Mouse (Mus musculus) olfactory bulb, adult 2 months (tissue): ENCODE data around the gene Chac1.

Experiments used
- CTCF ChIP-seq: fragments of 200-500 bp; IDR thresholded peaks from 2 replicates; pipeline ENCODE4 v1.5.1; 2012; ENCODE audit warnings: low read depth, mild to moderate bottlenecking, low read length, moderate library complexity; ENCODE audit not compliant: insufficient read depth
- POLR2A ChIP-seq: fragments of 200-500 bp; IDR thresholded peaks from 2 replicates; pipeline ENCODE4 v1.6.1; 2012; ENCODE audit warnings: mild to moderate bottlenecking, low read depth, low read length, moderate library complexity; ENCODE audit not compliant: insufficient read depth

DNA sequence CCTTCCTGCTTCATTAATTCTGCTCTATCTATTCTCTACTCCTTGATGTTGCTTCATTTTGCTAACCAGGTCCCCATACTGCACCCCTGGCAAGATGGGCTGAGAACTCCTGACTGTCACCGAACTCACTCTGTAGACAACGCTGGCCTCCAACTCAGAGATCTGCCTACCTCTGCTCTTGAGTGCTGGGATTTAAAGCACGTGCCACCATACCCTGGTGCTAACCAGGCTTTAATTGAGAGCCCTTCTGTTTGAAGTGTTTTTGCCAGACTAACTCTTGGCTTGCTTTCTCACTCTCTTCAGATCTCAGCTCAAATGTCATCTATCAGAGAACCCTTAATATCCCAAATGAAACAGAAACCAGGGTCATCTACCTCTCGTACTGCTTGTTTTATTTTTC is 39.0 kb downstream of the Chac1 start:
- TF ChIP-seq CTCF, result no peak
- TF ChIP-seq POLR2A, result no peak
